Mouse (Mus musculus): ENCODE measurements at regions not wholly inside any gene's neighbourhood (a gene's known extent, or its start where the extent isn't known, plus 50 kb on each side); places are given as distances from the start of the nearest gene placed in this dataset.
"Not testable (repeated sequence)": the region's sequence is repeated elsewhere in the genome, so short reads cannot be mapped to it uniquely, and the experiment has no call there.

- no peak for DNase-seq (ENCODE audit: extremely low read depth, low read depth)
Observed at GRCm38 (mm10) chr4:143055371-143055770, 157.4 kb downstream of the Prdm2 start.

GRCm38 (mm10) chr4:143053029-143053428, 159.8 kb downstream of the Prdm2 start:
- no peak for DNase-seq (ENCODE audit: extremely low read depth, low read depth)

GRCm38 (mm10) chr4:143051205-143051604, 161.6 kb downstream of the Prdm2 start:
- no peak for DNase-seq (ENCODE audit: extremely low read depth, low read depth)

- DNase-seq (ENCODE audit: extremely low read depth, low read depth) = no peak
Observed at GRCm38 (mm10) chr4:143045245-143045644, 167.6 kb downstream of the Prdm2 start.

GRCm38 (mm10) chr4:143042806-143043205, 170.0 kb downstream of the Prdm2 start:
- no peak for DNase-seq (ENCODE audit: extremely low read depth, low read depth)

- no peak for DNase-seq (ENCODE audit: extremely low read depth, low read depth)
Observed at GRCm38 (mm10) chr4:143038626-143039025, 174.2 kb downstream of the Prdm2 start.

- DNase-seq (ENCODE audit: extremely low read depth, low read depth) = no peak
Observed at GRCm38 (mm10) chr4:143036704-143037103, 176.1 kb downstream of the Prdm2 start.

GRCm38 (mm10) chr4:143035089-143035488, 177.7 kb downstream of the Prdm2 start:
- not testable (repeated sequence) for DNase-seq (ENCODE audit: extremely low read depth, low read depth)

- not testable (repeated sequence) for DNase-seq (ENCODE audit: extremely low read depth, low read depth)
Observed at GRCm38 (mm10) chr4:143034324-143034723, 178.5 kb downstream of the Prdm2 start.

GRCm38 (mm10) chr4:143029813-143030212, 183.0 kb downstream of the Prdm2 start:
- not testable (repeated sequence) for DNase-seq (ENCODE audit: extremely low read depth, low read depth)

GRCm38 (mm10) chr4:143027292-143027691, 185.5 kb downstream of the Prdm2 start:
- no peak for DNase-seq (ENCODE audit: extremely low read depth, low read depth)

GRCm38 (mm10) chr4:143021242-143021881, 191.4 kb downstream of the Prdm2 start:
- DNase-seq (ENCODE audit: extremely low read depth, low read depth) = no peak

GRCm38 (mm10) chr4:143020658-143021057, 192.1 kb downstream of the Prdm2 start:
- DNase-seq (ENCODE audit: extremely low read depth, low read depth) = no peak

- DNase-seq (ENCODE audit: extremely low read depth, low read depth) = no peak
Observed at GRCm38 (mm10) chr4:143012900-143013299, 199.9 kb downstream of the Prdm2 start.

- DNase-seq (ENCODE audit: extremely low read depth, low read depth) = no peak
Observed at GRCm38 (mm10) chr4:143001961-143002360, 210.8 kb downstream of the Prdm2 start.

- DNase-seq (ENCODE audit: extremely low read depth, low read depth) = no peak
Observed at GRCm38 (mm10) chr4:143001486-143001885, 211.3 kb downstream of the Prdm2 start.

GRCm38 (mm10) chr4:142996406-142996805, 216.4 kb downstream of the Prdm2 start:
- DNase-seq (ENCODE audit: extremely low read depth, low read depth) = no peak

- DNase-seq (ENCODE audit: extremely low read depth, low read depth) = no peak
Observed at GRCm38 (mm10) chr4:142991401-142991800, 221.4 kb downstream of the Prdm2 start.

- DNase-seq (ENCODE audit: extremely low read depth, low read depth) = no peak
Observed at GRCm38 (mm10) chr4:142989175-142989574, 223.6 kb downstream of the Prdm2 start.

- no peak for DNase-seq (ENCODE audit: extremely low read depth, low read depth)
Observed at GRCm38 (mm10) chr4:142983295-142983624, 229.5 kb downstream of the Prdm2 start.

GRCm38 (mm10) chr4:142982585-142983294, 230.1 kb downstream of the Prdm2 start:
- no peak for DNase-seq (ENCODE audit: extremely low read depth, low read depth)

GRCm38 (mm10) chr4:142975620-142976019, 237.2 kb downstream of the Prdm2 start:
- no peak for DNase-seq (ENCODE audit: extremely low read depth, low read depth)

GRCm38 (mm10) chr4:142970040-142970439, 242.8 kb downstream of the Prdm2 start:
- DNase-seq (ENCODE audit: extremely low read depth, low read depth) = no peak

Measured in MEL-GATA-1-ER (cell line).